ENCODE assay signal across 8 mouse cellular contexts in genomic region chr4:150281018-150281761, GRCm38 (mm10). TPM values are rescaled to one million over a fixed set of nuclear protein-coding genes. Genes with fewer than 3 reads are reported as not detected.
DNase-seq lines count a peak whose midpoint lies in the region; ATAC-seq lines count a peak whose summit lies in the region.

Gene Rere (plus strand): TSS chr4:150281646.

- under 1% methylated on average over 58 of the region's 60 CpGs for WGBS in intestine, embryonic 14.5 days

- peak within 1 kb of the TSS; percentile 98 for H3K27ac ChIP-seq in intestine, embryonic 14.5 days (ENCODE audit: low read depth)

- no peaks in the 10 kb centered on the region for H3K9me3 ChIP-seq in intestine, embryonic 14.5 days (ENCODE audit: control insufficient read depth, low read length)

- H3K36me3 ChIP-seq in intestine, embryonic 14.5 days (ENCODE audit: control insufficient read depth, insufficient read depth, low read length): no peaks in the 10 kb centered on the region

- no peaks in the 10 kb centered on the region for H3K27me3 ChIP-seq in intestine, embryonic 14.5 days (replicated peaks; ENCODE audit: control insufficient read depth, insufficient read depth, low read length)

- peak within 1 kb of the TSS; percentile 96 for H3K4me3 ChIP-seq in intestine, embryonic 14.5 days (ENCODE audit: low read depth, low read length)

- H3K4me2 ChIP-seq in intestine, embryonic 14.5 days (ENCODE audit: low read length): peak within 1 kb of the TSS; percentile 63

- ATAC-seq in intestine, embryonic 14.5 days (replicated peaks; ENCODE audit: low FRiP score, low TSS enrichment, low read depth): peak; percentile 98

- H3K9ac ChIP-seq in intestine, embryonic 14.5 days (ENCODE audit: low read length): peak within 1 kb of the TSS; percentile 97

- peaks cover 21% of the 10 kb centered on the region for H3K4me1 ChIP-seq in intestine, embryonic 14.5 days (replicated peaks; ENCODE audit: control insufficient read depth, insufficient read depth, low read length)

- intact Hi-C loops in left cerebral cortex, postnatal 14 days (cut with DNase I): loop anchor here (5.0 kb wide), 2 partner anchors 51 to 186 kb away; no protein-coding TSS in a partner anchor

- peak; percentile 98 to 100 for DNase-seq in adrenal gland, adult (ENCODE audit: inconsistent age in 2 of 2, low spot score in 1 of 2)
- DNase-seq in embryo, embryonic 10.5 days (ENCODE audit: low spot score): peak; percentile 98
- peak; percentile 97 for DNase-seq in gastrocnemius, postnatal 25 days
- peak; percentile 100 for DNase-seq in intestine, embryonic 14.5 days (ENCODE audit: low spot score)
- peak; percentile 98 to 99 for DNase-seq in left cerebral cortex, postnatal 14 days (ENCODE audit: low spot score in 2 of 2)
- peak; percentile 98 for DNase-seq in mesoderm, embryonic 11.5 days (ENCODE audit: low read depth, low spot score)
- peak; percentile 93 to 96 for DNase-seq in right cerebral cortex, postnatal 36 days (ENCODE audit: low spot score in 2 of 2)
- peak; percentile 95 for DNase-seq in yolk sac, embryonic 10.5 days (ENCODE audit: low spot score)

RNA-seq across cellular contexts. Expression of gene Rere, which starts in this region (rescaled TPM):
- 10 to 100 TPM; 51.0 to 56.4 TPM for total RNA-seq in gastrocnemius, postnatal 25 days (2021)
- polyA plus RNA-seq in intestine, embryonic 14.5 days (2014; fragmentation: Nextera tagmentation; extraction: Ambion mirVana): 38.0 and 38.1 TPM in 2 replicates
- 100 to 1,000 TPM in 1 of 2 experiments, 10 to 100 TPM in 1; 95.6 to 100 TPM for total RNA-seq in left cerebral cortex, postnatal 14 days (2021)

Comparison
In these comparisons a context has a peak if more than half of its experiments do, and no peak if none do; other contexts are left out.
1. Peak in every context shown above with its lines: DNase-seq, ATAC-seq, H3K4me3 ChIP-seq and H3K27ac ChIP-seq.